Mouse (Mus musculus) embryonic facial prominence, embryonic 15.5 days (tissue): ENCODE data around the gene Mtcp1. TPM values are rescaled to one million over a fixed set of nuclear protein-coding genes. Genes with fewer than 3 reads are reported as not detected.

Experiments
- ATAC-seq: fragments of 200-750 bp; cut with Nextera tagmentation; 2 replicates; pipeline ENCODE4 v1.8.0; 2017; ENCODE audit warnings: low read depth, moderate TSS enrichment; ENCODE audit not compliant: insufficient number of reproducible peaks, low FRiP score, low TSS enrichment
- H3K27ac ChIP-seq: fragments of 300-500 bp; sonication (generic); replicated peaks from 2 replicates; pipeline ENCODE4 v1.5.1; 2015; ENCODE audit warnings: mild to moderate bottlenecking, inconsistent platforms
- H3K27me3 ChIP-seq: fragments of 300-500 bp; sonication (generic); 2 replicates; pipeline ENCODE4 v1.6.1; 2015; ENCODE audit warnings: inconsistent platforms
- H3K36me3 ChIP-seq: fragments of 300-500 bp; sonication (generic); 2 replicates; pipeline ENCODE4 v1.6.1; 2015; ENCODE audit warnings: mild to moderate bottlenecking, inconsistent platforms
- H3K4me1 ChIP-seq: fragments of 300-500 bp; sonication (generic); 2 replicates; pipeline ENCODE4 v1.6.1; 2015; ENCODE audit warnings: inconsistent platforms
- H3K4me2 ChIP-seq: fragments of 300-500 bp; sonication (generic); replicated peaks from 2 replicates; pipeline ENCODE4 v1.6.1; 2015; ENCODE audit warnings: mild to moderate bottlenecking, inconsistent platforms
- H3K4me3 ChIP-seq: fragments of 300-500 bp; sonication (generic); replicated peaks from 2 replicates; pipeline ENCODE4 v1.5.1; 2015; ENCODE audit warnings: mild to moderate bottlenecking, inconsistent platforms
- H3K9ac ChIP-seq: fragments of 300-500 bp; sonication (generic); 2 replicates; pipeline ENCODE4 v1.6.1; 2015; ENCODE audit warnings: inconsistent platforms
- H3K9me3 ChIP-seq: fragments of 300-500 bp; sonication (generic); replicated peaks from 2 replicates; pipeline ENCODE4 v1.6.1; 2016; ENCODE audit warnings: inconsistent platforms
- polyA plus RNA-seq: library from polyadenylated mRNA; unstranded; fragments of >200 nt; fragmentation: Nextera tagmentation; extraction: Ambion mirVana; gene quantifications from 2 replicates; pipeline ENCODE4 v1.2.1, GENCODE M21; 2015

Mtcp1 gene
- polyA plus RNA-seq, 1 experiment from 2014 or later = 9.4 TPM

- no peaks in the 10 kb centered on the region for H3K9me3 ChIP-seq
- H3K4me1 ChIP-seq = no peaks in the 10 kb centered on the region
Measured at GRCm38 (mm10) chrX:75370197-75370596, 46.2 kb downstream of the Mtcp1 start.

More at GRCm38 (mm10) chrX:75370197-75370596, 46.2 kb downstream of the Mtcp1 start:
- no peak for ATAC-seq
- Histone ChIP-seq H3K9ac (no peak overlapping the region), H3K36me3 (no peaks in the 10 kb centered on the region), H3K4me3 (no peak overlapping the region), H3K27me3 (no peaks in the 10 kb centered on the region), H3K27ac (no peak overlapping the region), H3K4me2 (no peak overlapping the region)

Other genes starting within 250 kb of the Mtcp1 start
- gene Fundc2, start 34.2 kb downstream of the Mtcp1 start, polyA plus RNA-seq = 64.6 and 65.2 TPM in 2 replicates
- 1.2 and 2.0 TPM in 2 replicates for gene F8, start 34.0 kb downstream of the Mtcp1 start, polyA plus RNA-seq
- 21.8 and 23.2 TPM in 2 replicates for gene Cmc4, start within 50 bp of the Mtcp1 start, polyA plus RNA-seq
- 48.8 and 52.2 TPM in 2 replicates for gene Brcc3, start within 50 bp of the Mtcp1 start, polyA plus RNA-seq
- gene Vbp1, start 97.7 kb upstream of the Mtcp1 start, polyA plus RNA-seq = 140 and 145 TPM in 2 replicates
- gene Rab39b, start 161.6 kb upstream of the Mtcp1 start, polyA plus RNA-seq = 2.6 TPM in 2 replicates